Mouse (Mus musculus): ENCODE results near the gene Chrnb1.

GRCm38 (mm10) chr11:69834001-69834549, 38.3 kb upstream of the Chrnb1 start:
- TF ChIP-seq CTCF (conservative IDR thresholded peaks at IDR 0.05; ENCODE audit: insufficient read depth, insufficient read length, low read depth, low read length) (no peak), POLR2A (IDR thresholded peaks at IDR 0.05; ENCODE audit: low read depth, low read length) (no peak)
